Mouse (Mus musculus): ENCODE data around the gene Rab1a.
"Not testable (repeated sequence)": the region's sequence is repeated elsewhere in the genome, so short reads cannot be mapped to it uniquely, and the experiment has no call there.

Rab1a gene

GRCm38 (mm10) chr11:20216415-20216814 lies 15.2 kb downstream of the Rab1a start:
- in situ Hi-C loops (cut with MboI, MseI): no loop called here

DNA sequence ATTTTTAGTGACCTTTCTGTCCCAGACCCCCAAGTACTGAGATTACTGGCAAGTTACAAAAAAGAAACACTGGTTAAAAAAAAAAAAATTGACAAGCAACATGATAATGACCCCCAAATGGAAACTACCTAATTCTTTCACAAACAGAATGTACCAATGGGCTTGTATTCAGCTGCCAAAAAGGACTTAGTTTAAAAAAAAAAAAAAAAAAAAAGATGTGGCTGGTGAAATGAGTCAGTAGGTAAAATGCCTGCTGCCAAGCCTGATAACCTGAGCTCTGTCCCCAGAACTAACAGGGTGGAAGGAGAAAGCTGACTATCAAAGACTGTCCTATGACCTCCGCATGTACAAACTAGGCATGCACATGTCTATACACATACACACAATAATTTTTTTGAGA lies 16.0 kb downstream of the Rab1a start:
- in situ Hi-C loops (cut with MboI, MseI): no loop called here

DNA sequence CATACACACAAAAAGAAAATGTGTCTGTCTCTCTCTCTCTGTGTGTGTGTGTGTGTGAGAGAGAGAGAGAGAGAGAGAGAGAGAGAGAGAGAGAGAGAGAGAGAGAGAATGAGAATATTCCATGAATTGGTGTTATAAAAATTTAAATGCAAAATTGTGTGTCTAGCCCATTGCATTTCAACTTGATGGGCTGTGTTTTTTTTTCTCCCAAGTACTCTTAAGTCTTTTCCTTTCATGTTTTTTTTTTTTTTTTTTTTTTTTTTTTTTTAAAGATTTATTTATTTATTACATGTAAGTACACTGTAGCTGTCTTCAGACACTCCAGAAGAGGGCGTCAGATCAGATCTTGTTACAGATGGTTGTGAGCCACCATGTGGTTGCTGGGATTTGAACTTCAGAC lies 20.4 kb downstream of the Rab1a start:
- in situ Hi-C loops (cut with MboI, MseI): not testable (repeated sequence)

DNA sequence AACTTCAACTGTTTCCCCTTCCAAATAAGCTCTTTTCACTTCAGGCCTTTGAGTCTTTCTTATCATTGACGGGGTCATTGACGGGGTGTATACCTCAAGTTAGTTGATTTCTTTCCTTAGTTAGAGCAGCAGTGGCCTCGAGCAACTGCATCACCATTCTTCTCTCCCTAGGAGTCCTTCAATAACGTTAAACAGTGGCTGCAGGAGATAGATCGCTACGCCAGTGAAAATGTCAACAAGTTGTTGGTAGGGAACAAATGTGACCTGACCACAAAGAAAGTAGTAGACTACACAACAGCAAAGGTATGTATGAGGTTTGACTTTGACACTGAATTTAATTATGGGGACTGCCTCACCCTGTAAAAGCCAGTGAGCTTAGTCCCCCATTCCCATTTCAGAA lies 23.0 kb downstream of the Rab1a start:
- in situ Hi-C loops (cut with MboI, MseI): no loop called here

DNA sequence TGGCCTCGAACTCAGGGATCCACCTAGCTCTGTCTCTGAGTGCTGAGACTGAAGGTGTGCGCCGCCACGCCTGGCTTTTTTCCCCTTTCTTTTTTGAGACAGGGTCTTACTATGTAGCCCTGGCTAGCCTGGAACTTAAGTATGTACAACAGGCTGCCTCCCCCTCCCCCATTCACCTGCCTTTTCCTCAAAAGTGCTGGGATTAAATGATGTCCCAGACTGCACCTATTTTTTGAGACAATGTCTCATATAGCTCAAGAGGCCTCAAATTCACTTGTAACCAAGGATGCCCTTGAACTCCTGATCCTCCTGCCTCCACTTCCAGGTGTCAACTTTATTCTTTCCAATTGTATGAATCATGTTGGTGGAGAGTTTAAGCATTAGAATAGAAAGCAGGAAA lies 24.7 kb downstream of the Rab1a start:
- in situ Hi-C loops (cut with MboI, MseI): no loop called here

- in situ Hi-C loops (cut with MboI, MseI): no loop called here
Measured at GRCm38 (mm10) chr11:20228666-20229065, 27.4 kb downstream of the Rab1a start.

DNA sequence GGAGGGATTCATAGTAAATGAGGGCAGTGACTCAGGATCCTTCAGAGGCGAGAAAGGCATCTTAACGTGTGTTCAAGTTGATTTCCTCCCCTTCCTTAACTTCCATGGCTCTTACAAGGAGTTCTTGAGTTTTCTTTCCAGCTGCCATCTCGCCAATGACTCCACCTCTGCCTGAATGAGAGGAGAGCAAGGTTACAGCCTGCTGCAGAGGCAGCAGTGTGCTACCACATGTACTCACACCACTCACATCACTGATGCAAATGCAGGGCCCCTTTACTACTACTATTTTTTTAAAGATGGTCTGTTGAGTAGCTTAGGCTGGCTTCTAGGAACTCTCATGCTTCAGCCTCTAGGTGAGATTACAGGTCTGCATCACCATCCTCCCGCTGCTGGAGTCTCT lies 28.1 kb downstream of the Rab1a start:
- in situ Hi-C loops (cut with MboI, MseI): no loop called here

GRCm38 (mm10) chr11:20230286-20230685 lies 29.1 kb downstream of the Rab1a start:
- in situ Hi-C loops (cut with MboI, MseI): no loop called here

GRCm38 (mm10) chr11:20231128-20231878 lies 30.1 kb downstream of the Rab1a start:
- in situ Hi-C loops (cut with MboI, MseI): no loop called here

- in situ Hi-C loops (cut with MboI, MseI): no loop called here
Measured at GRCm38 (mm10) chr11:20232016-20232755, 31.0 kb downstream of the Rab1a start.

- in situ Hi-C loops (cut with MboI, MseI): no loop called here
Measured at GRCm38 (mm10) chr11:20234233-20234632, 33.0 kb downstream of the Rab1a start.

DNA sequence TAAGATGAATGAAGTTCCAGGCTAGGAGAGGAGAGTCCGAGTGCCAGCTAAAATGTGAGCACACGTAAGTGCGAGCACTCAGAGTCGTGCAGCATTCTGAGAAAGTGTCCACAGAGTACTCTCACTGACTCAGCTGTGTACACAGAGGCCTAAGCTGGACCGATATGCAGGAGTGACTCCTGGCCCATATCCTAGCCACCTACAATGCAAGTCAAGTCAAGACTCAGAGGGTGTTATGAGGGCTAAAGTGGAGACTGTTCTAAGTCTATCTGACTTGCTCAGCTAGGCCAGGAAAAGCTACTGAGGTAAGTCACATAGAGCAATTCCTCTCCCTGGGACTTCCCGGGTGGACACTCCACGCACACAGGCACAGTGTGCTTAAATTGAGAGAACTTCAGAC lies 35.8 kb downstream of the Rab1a start:
- in situ Hi-C loops (cut with MboI, MseI): no loop called here

DNA sequence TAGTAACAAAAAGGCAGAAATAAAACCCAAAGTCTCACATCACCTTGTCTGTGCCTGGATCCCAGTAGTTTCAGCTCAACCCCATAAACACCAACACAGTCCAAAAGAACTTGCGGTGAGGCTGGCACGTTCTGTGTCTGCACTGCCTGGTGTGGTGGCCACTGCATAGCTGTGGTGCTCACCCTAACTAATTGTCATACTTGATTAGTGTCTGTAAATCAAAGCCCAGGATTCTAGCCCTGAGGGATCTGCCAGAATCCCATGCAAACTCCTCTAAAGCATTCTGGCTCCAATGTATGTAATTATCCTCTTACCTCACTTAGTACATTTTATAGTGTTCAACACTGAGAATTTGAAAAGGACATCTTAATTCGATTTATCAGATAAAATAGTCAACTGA lies 36.7 kb downstream of the Rab1a start:
- in situ Hi-C loops (cut with MboI, MseI): no loop called here

DNA sequence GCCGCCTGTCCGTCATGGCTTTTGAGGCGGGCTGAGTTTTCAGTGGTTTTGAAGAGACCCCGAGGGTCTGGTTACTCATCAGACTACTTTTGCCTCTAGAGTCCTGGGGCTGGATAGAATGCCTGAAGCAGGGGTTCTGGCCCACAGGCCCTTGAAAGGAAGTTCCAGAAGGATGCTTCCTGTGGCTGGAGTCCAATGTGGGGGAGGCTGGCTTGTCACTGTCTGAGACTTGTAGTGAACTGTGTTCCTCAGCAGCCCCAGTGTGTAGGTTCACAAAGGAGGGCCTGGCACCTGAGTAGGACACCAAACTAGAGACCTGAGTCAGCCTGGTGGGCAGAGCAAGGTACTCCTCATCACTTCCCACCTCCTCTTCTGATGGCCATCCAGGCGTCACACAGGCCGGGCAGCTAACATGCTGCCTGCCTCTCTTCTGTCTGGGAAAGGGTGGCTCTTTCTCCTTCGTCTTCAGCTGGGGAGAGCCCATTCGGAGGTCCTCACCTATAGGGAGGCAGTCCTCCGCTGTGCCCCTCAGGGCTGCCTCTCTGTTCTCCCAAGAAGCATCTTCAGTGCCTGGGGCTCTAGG lies 38.1 kb downstream of the Rab1a start:
- in situ Hi-C loops (cut with MboI, MseI): no loop called here

- in situ Hi-C loops (cut with MboI, MseI): no loop called here
Measured at GRCm38 (mm10) chr11:20240331-20240730, 39.1 kb downstream of the Rab1a start.

- in situ Hi-C loops (cut with MboI, MseI): no loop called here
Measured at GRCm38 (mm10) chr11:20241311-20241710, 40.1 kb downstream of the Rab1a start.

- in situ Hi-C loops (cut with MboI, MseI): no loop called here
Measured at GRCm38 (mm10) chr11:20242366-20243056, 41.3 kb downstream of the Rab1a start.

DNA sequence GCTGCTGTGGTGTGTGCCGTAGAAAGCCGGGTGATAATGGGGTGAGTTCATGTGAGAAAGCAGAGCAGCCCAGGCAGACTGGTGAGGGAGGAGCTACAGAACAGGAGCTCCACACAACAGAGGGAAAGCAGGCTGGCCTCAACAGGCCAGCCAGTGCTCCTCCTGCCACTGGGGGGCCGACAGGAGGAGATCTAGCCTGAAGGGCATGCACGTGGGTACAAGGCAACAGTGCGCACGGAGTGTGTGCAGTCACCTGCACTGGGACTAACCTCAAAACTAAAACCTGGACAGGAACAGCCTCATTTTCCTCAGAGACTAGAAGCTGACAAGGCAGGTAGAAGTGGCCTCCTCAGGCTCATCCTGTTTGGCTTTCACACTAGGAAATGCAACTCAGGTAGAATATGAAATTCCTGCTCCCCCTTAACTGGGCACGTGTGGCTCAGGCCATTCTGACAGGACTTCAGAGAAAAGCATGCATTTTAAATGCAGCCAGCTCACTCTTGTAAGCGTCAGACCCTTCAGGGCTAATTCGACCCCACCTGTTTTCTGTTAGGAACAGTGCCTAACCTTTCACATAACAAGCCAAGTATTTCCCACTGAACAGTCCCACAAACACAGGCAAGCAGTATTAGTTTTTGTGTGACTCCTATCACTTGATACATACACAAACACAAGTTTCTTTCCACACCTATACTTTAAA lies 42.1 kb downstream of the Rab1a start:
- in situ Hi-C loops (cut with MboI, MseI): no loop called here

DNA sequence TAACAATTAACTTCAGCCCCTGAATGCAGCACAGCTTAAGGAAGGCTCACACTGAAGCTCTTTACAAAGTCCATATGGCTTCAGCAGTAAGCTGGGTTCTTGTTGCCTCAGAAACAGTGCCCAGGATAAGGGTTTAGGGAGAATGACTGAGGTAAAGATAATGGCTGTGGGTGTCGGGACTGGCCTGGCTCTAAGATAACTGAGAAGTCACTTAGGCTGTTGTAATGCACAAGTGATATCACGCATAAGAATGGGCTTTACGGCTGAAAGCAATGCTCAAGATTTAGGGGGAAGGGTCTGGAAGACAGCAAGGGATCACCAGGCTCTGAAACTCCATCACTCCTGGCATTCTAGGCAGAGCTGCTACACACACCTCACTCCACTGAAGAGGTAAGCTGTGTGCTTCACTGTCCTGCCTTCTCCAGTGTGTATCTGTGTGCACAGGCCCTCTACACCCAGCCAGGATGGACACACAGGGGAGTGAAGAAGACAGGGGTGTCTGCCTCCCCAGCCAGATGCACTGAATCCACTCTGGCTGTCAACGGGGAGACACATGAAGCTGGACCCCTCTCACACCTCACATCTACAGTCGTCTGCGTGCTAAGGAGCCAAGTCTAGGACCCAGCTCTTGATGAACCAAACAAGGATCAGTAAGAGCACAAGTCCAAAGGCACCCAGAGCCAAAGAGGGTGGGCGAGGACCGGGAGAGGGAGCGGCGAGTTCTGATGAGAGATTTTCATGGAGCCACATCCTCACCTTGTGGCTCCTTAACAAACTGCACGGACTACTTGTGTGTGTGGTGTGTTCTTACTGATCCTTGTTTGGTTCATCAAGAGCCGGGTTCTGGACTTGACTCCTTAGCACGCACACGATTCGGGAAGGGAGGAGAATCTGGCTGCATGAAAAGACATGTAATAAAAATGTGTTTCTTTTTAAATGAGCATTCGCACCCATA lies 43.4 kb downstream of the Rab1a start:
- in situ Hi-C loops (cut with MboI, MseI): no loop called here

DNA sequence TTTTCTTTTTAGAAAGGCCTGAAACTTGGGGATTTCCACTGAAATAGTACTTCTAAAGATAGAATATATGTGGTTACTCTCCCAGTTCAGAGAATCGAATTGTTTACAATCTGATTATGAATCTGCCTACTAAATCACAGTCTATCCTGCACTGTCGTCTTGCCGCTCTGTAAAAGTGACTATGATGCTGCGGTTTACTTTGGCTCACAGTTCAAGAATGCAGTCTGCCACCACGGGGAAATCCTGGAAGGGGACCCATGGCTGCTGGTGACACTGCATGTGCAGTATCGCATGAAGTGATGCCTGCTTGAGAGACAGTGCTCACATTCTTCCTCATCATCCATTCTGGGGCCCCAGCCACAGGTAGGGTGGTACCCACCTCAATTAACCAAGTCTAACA lies 44.1 kb downstream of the Rab1a start:
- in situ Hi-C loops (cut with MboI, MseI): no loop called here

- in situ Hi-C loops (cut with MboI, MseI): no loop called here
Measured at GRCm38 (mm10) chr11:20246616-20247015, 45.4 kb downstream of the Rab1a start.

Measured in T-helper 1 cell (primary cell).